Mouse (Mus musculus): Measurements from ENCODE around the gene Mis18a. TPM values are rescaled to one million over a fixed set of nuclear protein-coding genes. Genes with fewer than 3 reads are reported as not detected.

The Mis18a gene
- polyA plus RNA-seq (2011; ENCODE audit: insufficient read length, low read depth, missing spikeins) = 16.7 and 17.5 TPM in 2 replicates

DNA sequence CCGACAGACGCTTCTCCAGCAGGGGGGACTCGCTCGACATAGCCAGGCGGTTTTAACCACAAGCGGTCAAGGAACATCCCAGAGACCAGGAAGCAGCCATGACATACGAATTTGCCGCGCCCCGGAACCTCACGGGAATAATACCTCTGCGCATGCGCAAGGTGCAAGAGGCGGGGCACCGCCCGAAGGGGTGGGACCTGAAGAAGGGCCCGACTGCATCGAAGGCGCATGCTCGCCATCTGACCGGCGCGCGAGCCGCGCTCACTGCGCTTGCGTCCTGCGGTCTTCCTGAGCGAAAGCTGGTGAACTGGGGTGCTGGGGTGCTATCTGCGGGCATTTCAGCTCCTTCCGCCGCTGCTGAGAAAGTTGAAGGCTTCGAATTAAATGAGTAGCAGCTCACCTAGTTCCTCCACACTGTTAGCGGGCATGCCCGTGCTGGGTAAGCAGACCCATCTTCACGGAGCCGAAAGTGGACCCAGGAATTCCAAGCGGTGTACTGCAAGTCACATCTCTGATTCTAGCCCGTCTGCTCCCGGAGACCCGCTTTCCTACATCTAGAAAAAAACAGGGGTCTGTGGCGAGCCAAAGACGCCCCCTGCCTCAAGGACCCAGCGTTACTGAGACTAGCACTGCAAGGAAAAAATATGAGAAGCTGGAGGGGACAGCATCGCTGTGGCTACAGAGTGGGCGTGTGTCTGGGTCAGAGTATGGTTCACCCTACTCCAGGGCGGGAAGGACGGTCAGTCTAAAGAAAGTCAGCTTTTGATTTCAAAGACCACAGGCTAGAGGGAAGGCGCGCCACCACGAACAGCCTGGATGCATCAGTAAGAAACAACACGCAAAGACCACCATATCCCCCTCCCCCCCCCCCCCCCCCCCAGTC is at the start of gene Mis18a:
TSS of gene Mis18a (minus strand) at position 172 of the 883 bp plus-strand sequence.
- H3K4me3 ChIP-seq (ENCODE audit: insufficient read depth, low read length) = peak within 1 kb of the TSS; percentile 85
- TF ChIP-seq CTCF (IDR thresholded peaks at IDR 0.05; ENCODE audit: borderline replicate concordance, insufficient read depth, low read length) (no peak), POLR2A (IDR thresholded peaks at IDR 0.05; ENCODE audit: low read depth, low read length) (peak; percentile 98)

GRCm38 (mm10) chr16:90775946-90776520 is 48.8 kb upstream of the Mis18a start:
- Histone ChIP-seq H3K27ac (ENCODE audit: insufficient read depth, low read length) (no peak overlapping the region), H3K4me3 (ENCODE audit: insufficient read depth, low read length) (no peak overlapping the region), H3K4me1 (ENCODE audit: control insufficient read depth, insufficient read depth, low read length) (no peaks in the 10 kb centered on the region)
- TF ChIP-seq CTCF (IDR thresholded peaks at IDR 0.05; ENCODE audit: borderline replicate concordance, insufficient read depth, low read length) (no peak), POLR2A (IDR thresholded peaks at IDR 0.05; ENCODE audit: low read depth, low read length) (no peak)

More for the DNA sequence above, at the start of gene Mis18a:
- H3K27ac ChIP-seq (ENCODE audit: insufficient read depth, low read length) = 0 out of 2 replicates have a peak within 1 kb of the TSS, but pooled peaks have one; percentile 6
- 0 out of 2 replicates have a peak, but pooled peaks cover 3% of the 10 kb centered on the region for H3K4me1 ChIP-seq (ENCODE audit: control insufficient read depth, insufficient read depth, low read length)

GRCm38 (mm10) chr16:90774646-90775045 is 47.4 kb upstream of the Mis18a start:
- H3K27ac ChIP-seq (ENCODE audit: insufficient read depth, low read length) = no peak overlapping the region
- H3K4me1 ChIP-seq (ENCODE audit: control insufficient read depth, insufficient read depth, low read length) = no peaks in the 10 kb centered on the region
- TF ChIP-seq CTCF (IDR thresholded peaks at IDR 0.05; ENCODE audit: borderline replicate concordance, insufficient read depth, low read length) = no peak
- no peak for TF ChIP-seq POLR2A (IDR thresholded peaks at IDR 0.05; ENCODE audit: low read depth, low read length)
- H3K4me3 ChIP-seq (ENCODE audit: insufficient read depth, low read length) = no peak overlapping the region

DNA sequence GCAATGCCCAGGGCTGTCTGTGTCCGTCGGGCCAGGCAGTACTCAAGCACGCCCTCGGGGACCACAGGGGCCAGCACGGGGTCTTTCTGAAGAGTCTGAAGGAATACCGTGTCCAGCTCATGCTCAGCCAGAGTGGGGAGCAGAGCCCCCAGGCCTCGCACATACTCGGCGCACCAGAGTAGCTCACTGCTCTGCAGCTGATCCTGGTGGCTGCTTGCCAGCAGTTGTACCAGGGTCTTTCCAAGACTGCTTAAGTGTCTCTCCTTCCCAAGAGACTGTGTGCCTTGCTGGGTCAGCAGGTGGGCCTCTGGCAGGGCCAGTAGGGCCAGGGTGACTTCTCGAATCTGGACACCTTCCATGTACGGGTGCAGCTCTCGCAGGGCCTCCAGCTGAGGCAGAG is 47.0 kb upstream of the Mis18a start:
- Histone ChIP-seq H3K27ac (ENCODE audit: insufficient read depth, low read length) (no peak overlapping the region), H3K4me1 (ENCODE audit: control insufficient read depth, insufficient read depth, low read length) (no peaks in the 10 kb centered on the region), H3K4me3 (ENCODE audit: insufficient read depth, low read length) (no peak overlapping the region)
- TF ChIP-seq CTCF (IDR thresholded peaks at IDR 0.05; ENCODE audit: borderline replicate concordance, insufficient read depth, low read length) (no peak), POLR2A (IDR thresholded peaks at IDR 0.05; ENCODE audit: low read depth, low read length) (no peak)

DNA sequence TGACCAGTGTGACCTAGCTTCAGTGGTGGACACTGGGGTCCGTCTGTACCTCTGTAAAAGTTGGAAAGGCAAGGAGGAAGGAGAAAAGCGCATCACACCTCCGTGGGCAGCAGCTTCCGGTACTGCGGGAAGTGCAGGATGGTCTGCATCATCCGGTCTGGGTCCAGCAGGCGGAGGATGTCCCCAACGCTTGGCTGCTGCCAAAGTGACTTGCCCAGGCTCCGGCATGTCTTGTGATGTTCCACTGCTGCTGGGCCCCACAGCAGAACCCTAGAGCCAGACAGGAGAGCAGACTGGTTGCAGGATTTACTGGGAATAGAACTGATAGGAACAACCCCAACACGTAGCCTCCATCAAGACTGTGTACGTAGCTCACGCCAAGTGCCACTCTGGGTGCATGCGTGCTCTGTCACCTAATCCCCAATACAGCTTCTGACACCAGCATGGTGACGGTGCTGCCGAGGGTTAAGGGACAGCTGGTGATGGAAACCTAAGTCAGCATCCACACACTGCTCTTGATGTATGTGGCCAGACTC is 39.8 kb upstream of the Mis18a start:
- H3K27ac ChIP-seq (ENCODE audit: insufficient read depth, low read length) = no peak overlapping the region
- H3K4me3 ChIP-seq (ENCODE audit: insufficient read depth, low read length) = no peak overlapping the region
- peaks cover 7% of the 10 kb centered on the region for H3K4me1 ChIP-seq (ENCODE audit: control insufficient read depth, insufficient read depth, low read length)
- no peak for TF ChIP-seq POLR2A (IDR thresholded peaks at IDR 0.05; ENCODE audit: low read depth, low read length)
- TF ChIP-seq CTCF (IDR thresholded peaks at IDR 0.05; ENCODE audit: borderline replicate concordance, insufficient read depth, low read length) = no peak

- TF ChIP-seq CTCF (IDR thresholded peaks at IDR 0.05; ENCODE audit: borderline replicate concordance, insufficient read depth, low read length) = no peak
- no peak for TF ChIP-seq POLR2A (IDR thresholded peaks at IDR 0.05; ENCODE audit: low read depth, low read length)
- Histone ChIP-seq H3K4me1 (ENCODE audit: control insufficient read depth, insufficient read depth, low read length) (peaks cover 7% of the 10 kb centered on the region), H3K27ac (ENCODE audit: insufficient read depth, low read length) (no peak overlapping the region), H3K4me3 (ENCODE audit: insufficient read depth, low read length) (no peak overlapping the region)
Observed at GRCm38 (mm10) chr16:90765195-90765877, 38.1 kb upstream of the Mis18a start.

DNA sequence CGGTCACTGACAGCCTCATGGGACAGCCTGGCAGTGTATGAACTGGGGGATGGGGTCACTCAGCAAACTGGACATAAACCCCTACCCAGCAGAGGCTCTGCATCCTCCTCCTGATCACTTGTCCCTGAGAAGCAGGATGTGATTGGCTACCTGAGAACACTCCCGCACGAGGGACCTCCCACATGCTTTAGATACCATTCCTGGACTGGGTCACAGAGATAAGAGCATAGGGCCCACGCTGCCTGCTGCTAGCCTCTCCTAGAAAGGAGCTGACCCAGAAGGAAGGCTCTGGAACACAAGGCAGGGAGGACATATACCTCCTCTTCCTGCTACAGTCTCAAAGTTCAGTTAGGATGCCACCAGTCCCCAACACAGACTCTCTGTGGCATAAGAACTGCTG is 33.3 kb upstream of the Mis18a start:
- H3K27ac ChIP-seq (ENCODE audit: insufficient read depth, low read length) = no peak overlapping the region
- H3K4me1 ChIP-seq (ENCODE audit: control insufficient read depth, insufficient read depth, low read length) = peaks cover 5% of the 10 kb centered on the region
- no peak overlapping the region for H3K4me3 ChIP-seq (ENCODE audit: insufficient read depth, low read length)
- TF ChIP-seq CTCF (IDR thresholded peaks at IDR 0.05; ENCODE audit: borderline replicate concordance, insufficient read depth, low read length) (no peak), POLR2A (IDR thresholded peaks at IDR 0.05; ENCODE audit: low read depth, low read length) (no peak)

DNA sequence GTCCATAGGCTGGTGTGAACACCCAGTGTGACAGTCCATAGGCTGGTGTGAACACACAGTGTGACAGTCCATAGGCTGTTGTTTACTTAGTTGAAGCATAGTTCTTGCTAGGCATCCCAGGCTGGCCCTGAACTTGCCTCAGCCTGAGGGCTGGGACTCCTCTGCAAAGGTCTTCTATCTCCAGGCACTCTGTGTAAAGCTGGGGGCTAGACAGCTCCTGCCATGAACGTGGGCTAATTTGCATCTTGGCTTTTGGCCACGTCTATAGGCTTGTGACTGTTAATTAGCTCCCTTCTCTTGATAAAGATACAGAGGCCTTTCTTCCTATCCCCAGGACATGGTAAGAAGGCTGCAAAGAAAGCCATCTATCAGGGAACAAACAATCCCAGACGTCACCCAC is 32.1 kb upstream of the Mis18a start:
- Histone ChIP-seq H3K27ac (ENCODE audit: insufficient read depth, low read length) (no peak overlapping the region), H3K4me3 (ENCODE audit: insufficient read depth, low read length) (no peak overlapping the region), H3K4me1 (ENCODE audit: control insufficient read depth, insufficient read depth, low read length) (no peaks in the 10 kb centered on the region)
- no peak for TF ChIP-seq POLR2A (IDR thresholded peaks at IDR 0.05; ENCODE audit: low read depth, low read length)
- TF ChIP-seq CTCF (IDR thresholded peaks at IDR 0.05; ENCODE audit: borderline replicate concordance, insufficient read depth, low read length) = no peak

- no peaks in the 10 kb centered on the region for H3K4me1 ChIP-seq (ENCODE audit: control insufficient read depth, insufficient read depth, low read length)
- H3K27ac ChIP-seq (ENCODE audit: insufficient read depth, low read length) = no peak overlapping the region
- H3K4me3 ChIP-seq (ENCODE audit: insufficient read depth, low read length) = no peak overlapping the region
- TF ChIP-seq CTCF (IDR thresholded peaks at IDR 0.05; ENCODE audit: borderline replicate concordance, insufficient read depth, low read length) (no peak), POLR2A (IDR thresholded peaks at IDR 0.05; ENCODE audit: low read depth, low read length) (no peak)
Observed at GRCm38 (mm10) chr16:90753386-90753941, 26.3 kb upstream of the Mis18a start.
